Mouse (Mus musculus) heart, postnatal 0 days (tissue): ENCODE results near the gene Ap2a1. TPM values are rescaled to one million over a fixed set of nuclear protein-coding genes. Genes with fewer than 3 reads are reported as not detected.

Source experiments
- ATAC-seq: fragments of 200-750 bp; cut with Nextera tagmentation; 2 replicates; pipeline ENCODE4 v1.8.0; 2017; ENCODE audit warnings: low read depth, moderate number of reproducible peaks, moderate library complexity; ENCODE audit not compliant: insufficient read depth
- DNase-seq: peaks from one replicate; pipeline ENCODE4 v3.0.0-alpha.2; 2016; ENCODE audit warnings: low spot score
- H3K27ac ChIP-seq: fragments of 300-500 bp; sonication (generic); 2 replicates; pipeline ENCODE4 v1.5.1; 2014; ENCODE audit warnings: low read depth, mild to moderate bottlenecking
- H3K27me3 ChIP-seq: fragments of 300-500 bp; sonication (generic); 2 replicates; pipeline ENCODE4 v1.6.1; 2014; ENCODE audit warnings: low read length, mixed read lengths; ENCODE audit not compliant: control insufficient read depth, insufficient read depth
- H3K36me3 ChIP-seq: fragments of 300-500 bp; sonication (generic); replicated peaks from 2 replicates; pipeline ENCODE4 v1.6.1; 2014; ENCODE audit warnings: low read length, mixed read lengths; ENCODE audit not compliant: control insufficient read depth, insufficient read depth
- H3K4me1 ChIP-seq: fragments of 300-500 bp; sonication (generic); 2 replicates; pipeline ENCODE4 v1.6.1; 2014; ENCODE audit warnings: antibody characterized with exemption; ENCODE audit not compliant: control insufficient read depth, insufficient read depth
- H3K4me2 ChIP-seq: fragments of 300-500 bp; sonication (generic); 2 replicates; pipeline ENCODE4 v1.6.1; 2014; ENCODE audit warnings: low read depth, mild to moderate bottlenecking, low read length, moderate library complexity
- H3K4me3 ChIP-seq: fragments of 300-500 bp; sonication (generic); 2 replicates; pipeline ENCODE4 v1.5.1; 2014; ENCODE audit warnings: low read depth, low read length
- H3K9ac ChIP-seq: fragments of 300-500 bp; sonication (generic); replicated peaks from 2 replicates; pipeline ENCODE4 v1.6.1; 2014; ENCODE audit warnings: low read depth, low read length, mixed read lengths
- H3K9me3 ChIP-seq: fragments of 300-500 bp; sonication (generic); replicated peaks from 2 replicates; pipeline ENCODE4 v1.6.1; 2016; ENCODE audit warnings: low read length; ENCODE audit not compliant: control insufficient read depth
- CTCF ChIP-seq: IDR thresholded peaks from 2 replicates; pipeline ENCODE4 v1.5.1; 2016; ENCODE audit warnings: antibody characterized with exemption, control low read depth, low read depth
- EP300 ChIP-seq: IDR thresholded peaks from 2 replicates; pipeline ENCODE4 v1.6.1; 2016; ENCODE audit warnings: antibody characterized with exemption, low read depth
- WGBS: fragments of 180-500 bp; shearing (Covaris S2); extraction: QIAGEN DNeasy Blood & Tissue Kit; methylation state at CpG from one replicate; pipeline ENCODE4 v1.1.7; 2014; 5-methylcytosine and 5-hydroxymethylcytosine counted together
- polyA plus RNA-seq: library from polyadenylated mRNA; unstranded; fragments of >200 nt; fragmentation: Nextera tagmentation; extraction: Ambion mirVana; gene quantifications from 2 replicates; pipeline ENCODE4 v1.2.1, GENCODE M21; 2015
- total RNA-seq: library from RNA; depleted of rRNA; stranded (reverse); fragments of >200 nt; gene quantifications from 2 replicates; pipeline ENCODE4 v1.2.3, GENCODE M21; 2014; ENCODE audit warnings: low replicate concordance

Ap2a1 gene
- total and polyA plus RNA-seq, 2 experiments from 2014 or later: 37.1 to 63.1 TPM

DNA sequence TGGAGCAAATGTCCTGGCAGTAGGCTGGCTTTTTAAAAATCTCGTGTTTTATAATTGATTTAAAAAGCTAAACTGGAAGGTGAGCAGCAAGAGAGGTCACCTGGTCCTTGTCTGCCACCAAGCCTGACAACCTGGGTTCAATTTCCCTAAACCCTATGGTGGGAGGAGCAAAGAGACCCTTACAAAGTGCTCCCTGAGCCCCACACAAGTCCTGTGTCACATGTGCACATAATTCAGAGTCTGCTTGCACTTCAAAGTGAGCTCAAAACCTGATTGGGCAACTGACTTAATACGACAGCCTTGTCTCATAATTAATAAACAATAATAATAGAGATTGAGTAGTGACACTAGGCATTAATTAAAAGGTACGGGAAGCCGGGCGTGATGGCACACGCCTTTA is 58.7 kb downstream of the Ap2a1 start:
- H3K4me2 ChIP-seq: peak overlapping the region; percentile 83
- peaks cover 35% of the 10 kb centered on the region for H3K4me1 ChIP-seq
- peak overlapping the region; percentile 96; the same call in 1 of the 2 replicates for H3K9ac ChIP-seq
- DNase-seq (no peak), ATAC-seq (no peak)
- H3K27ac ChIP-seq: peak overlapping the region; percentile 100
- H3K9me3 ChIP-seq: no peaks in the 10 kb centered on the region
- H3K4me3 ChIP-seq: peak overlapping the region; percentile 99; the same call in 1 of the 2 replicates
- no peak for TF ChIP-seq EP300
- TF ChIP-seq CTCF: no peak
- H3K36me3 ChIP-seq: no peaks in the 10 kb centered on the region
- no peaks in the 10 kb centered on the region for H3K27me3 ChIP-seq
- WGBS: 86% methylated on average over 6 of the region's 6 CpGs

- Histone ChIP-seq H3K9ac (peak within 1 kb of the TSS; percentile 96), H3K4me1 (peaks cover 42% of the 10 kb centered on the region), H3K27me3 (no peaks in the 10 kb centered on the region), H3K4me2 (peak within 1 kb of the TSS; percentile 83), H3K36me3 (peaks cover 5% of the 10 kb centered on the region; the same call in 1 of the 2 replicates), H3K27ac (peak within 1 kb of the TSS; percentile 100), H3K9me3 (no peaks in the 10 kb centered on the region), H3K4me3 (peak within 1 kb of the TSS; percentile 99)
- ATAC-seq: peak; percentile 89
- peak; percentile 100 for DNase-seq
- TF ChIP-seq EP300: peak; percentile 4; the same call in 1 of the 2 replicates
- no peak for TF ChIP-seq CTCF
- 4% methylated on average over 29 of the region's 29 CpGs for WGBS
Measured at GRCm38 (mm10) chr7:44869697-44870528, 59.4 kb downstream of the Ap2a1 start, which contains the start of gene Ptov1. Gene Ptov1 (minus strand): TSS chr7:44869788.

DNA sequence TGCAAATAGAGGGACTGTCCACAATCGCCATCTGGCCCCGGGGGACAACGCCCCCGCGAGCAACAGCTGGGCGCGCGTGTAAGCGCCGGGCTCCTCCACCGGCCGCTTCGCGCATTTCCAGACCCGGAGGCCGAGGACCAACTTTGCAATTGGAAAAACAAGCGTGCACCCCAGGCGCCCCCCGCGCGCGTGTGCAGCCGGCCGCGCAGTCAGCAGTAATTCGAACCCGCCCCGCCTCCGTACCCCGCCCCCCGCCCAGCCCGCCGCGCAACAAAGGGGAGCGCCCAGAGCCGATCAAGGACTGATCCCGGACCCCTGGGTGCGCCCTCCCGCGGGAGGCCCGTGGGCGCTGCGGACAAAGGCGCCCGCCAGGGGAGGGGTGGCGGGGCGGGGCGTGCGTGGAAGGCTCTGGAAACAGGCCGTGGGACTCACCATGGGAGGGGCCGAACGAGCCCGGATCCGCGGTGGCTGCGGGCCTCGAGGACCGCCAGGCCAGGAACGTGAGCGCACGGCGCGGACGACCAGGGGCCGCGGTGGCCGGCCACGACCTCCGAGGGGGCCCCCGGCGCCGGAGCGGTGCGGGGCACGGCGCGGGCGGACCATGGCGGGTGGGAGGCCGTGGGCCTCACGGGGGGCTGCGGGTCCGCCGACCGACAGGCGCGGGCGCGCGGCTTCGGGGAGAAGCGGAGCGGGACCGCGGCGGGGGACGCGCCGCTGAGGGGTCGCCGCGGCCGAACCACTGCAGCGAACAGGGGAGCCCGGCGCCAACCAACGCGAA is 60.2 kb downstream of the Ap2a1 start:
- H3K9ac ChIP-seq: peak overlapping the region; percentile 96
- H3K9me3 ChIP-seq: no peaks in the 10 kb centered on the region
- no peak for TF ChIP-seq EP300
- no peak for TF ChIP-seq CTCF
- H3K27me3 ChIP-seq: no peaks in the 10 kb centered on the region
- peak overlapping the region; percentile 100 for H3K27ac ChIP-seq
- peaks cover 50% of the 10 kb centered on the region for H3K4me1 ChIP-seq
- H3K4me3 ChIP-seq: peak overlapping the region; percentile 99
- H3K36me3 ChIP-seq: peaks cover 13% of the 10 kb centered on the region
- DNase-seq (no peak), ATAC-seq (peak; percentile 22)
- peak overlapping the region; percentile 83 for H3K4me2 ChIP-seq
- WGBS: under 1% methylated on average over 83 of the region's 108 CpGs

GRCm38 (mm10) chr7:44868465-44868864 is 60.8 kb downstream of the Ap2a1 start:
- Histone ChIP-seq H3K9me3 (no peaks in the 10 kb centered on the region), H3K9ac (peak overlapping the region; percentile 96), H3K36me3 (peaks cover 19% of the 10 kb centered on the region), H3K4me1 (peaks cover 50% of the 10 kb centered on the region), H3K27me3 (no peaks in the 10 kb centered on the region), H3K4me3 (peak overlapping the region; percentile 99), H3K4me2 (peak overlapping the region; percentile 83), H3K27ac (peak overlapping the region; percentile 100)
- ATAC-seq: no peak
- 8% methylated on average over 16 of the region's 16 CpGs for WGBS
- no peak for DNase-seq
- no peak for TF ChIP-seq CTCF
- no peak for TF ChIP-seq EP300

- Histone ChIP-seq H3K4me3 (peak overlapping the region; percentile 99), H3K4me1 (peaks cover 44% of the 10 kb centered on the region), H3K4me2 (peak overlapping the region; percentile 83), H3K27ac (peak overlapping the region; percentile 100), H3K36me3 (peaks cover 26% of the 10 kb centered on the region), H3K9ac (peak overlapping the region; percentile 96; the same call in 1 of the 2 replicates), H3K27me3 (no peaks in the 10 kb centered on the region), H3K9me3 (no peaks in the 10 kb centered on the region)
- DNase-seq (no peak), ATAC-seq (no peak)
- TF ChIP-seq CTCF (no peak), EP300 (no peak)
- WGBS: 41% methylated on average over 9 of the region's 9 CpGs
Measured at GRCm38 (mm10) chr7:44867802-44868201, 61.5 kb downstream of the Ap2a1 start.
